In genomic region chr9:114560771-114561670, GRCm38 (mm10) we compare ENCODE assay signal across 9 mouse cellular contexts. TPM values are rescaled to one million over a fixed set of nuclear protein-coding genes. Genes with fewer than 3 reads are reported as not detected.
A peak's percentile ranks its signal among the peaks of the same experiment; 100 is the strongest.
DNase-seq lines count a peak whose midpoint lies in the region; ATAC-seq and TF ChIP-seq lines count a peak whose summit lies in the region.
"Had no signal": no experiment of that assay in that cellular context is flagged by ENCODE, and none has a peak within 500 bp of the region (broad histone marks: within the 10 kb centered on the region; RNA-seq: fewer than 3 reads in every experiment).

No protein-coding gene starts in this region.

- no peak overlapping the region for H3K27ac ChIP-seq in kidney, postnatal 0 days
- H3K27ac ChIP-seq in hindbrain, embryonic 10.5 days, result peak overlapping the region; percentile 100
- H3K27ac ChIP-seq in liver, embryonic 14.5 days, result no peak overlapping the region
- no peak overlapping the region for H3K27ac ChIP-seq in stomach, embryonic 15.5 days

- peaks cover 17% of the 10 kb centered on the region; the same call in 1 of the 2 replicates for H3K4me1 ChIP-seq in kidney, postnatal 0 days (replicated peaks; ENCODE audit: insufficient read depth, low read length)
- H3K4me1 ChIP-seq in hindbrain, embryonic 10.5 days (replicated peaks), result peaks cover 68% of the 10 kb centered on the region
- no peaks in the 10 kb centered on the region; a peak in 1 of 4 replicates for H3K4me1 ChIP-seq in liver, embryonic 14.5 days (replicated peaks; ENCODE audit: control insufficient read depth in 2 of 2, insufficient read depth in 2 of 2, low read length in 1 of 2)
- peaks cover 11% of the 10 kb centered on the region for H3K4me1 ChIP-seq in stomach, embryonic 15.5 days

- DNase-seq in kidney, postnatal 0 days (ENCODE audit: low spot score), result no peak
- DNase-seq in kidney, postnatal 36 days, result no peak
- DNase-seq in hindbrain, embryonic 10.5 days (ENCODE audit: low spot score), result no peak
- DNase-seq in liver, embryonic 14.5 days (ENCODE audit: low read depth in 3 of 3, low spot score in 3 of 3), result no peak
- DNase-seq in ovary, adult 18-20 months (ENCODE audit: low spot score), result no peak
- DNase-seq in cerebellum, adult 11-12 months, result no peak
- DNase-seq: layer of hippocampus, adult 9-11 months; thymus, adult 2 months had no signal

- 5% methylated on average over 36 of the region's 36 CpGs for whole genome bisulfite sequencing in kidney, postnatal 0 days
- under 1% methylated on average over 36 of the region's 36 CpGs for WGBS in hindbrain, embryonic 10.5 days
- 3% methylated on average over 36 of the region's 36 CpGs for WGBS in liver, embryonic 14.5 days (ENCODE audit: insufficient replicate concordance)
- WGBS in stomach, embryonic 15.5 days, result 6% methylated on average over 36 of the region's 36 CpGs

- ATAC-seq in kidney, postnatal 0 days (replicated peaks; ENCODE audit: low FRiP score, low read depth), result no peak
- no peak for ATAC-seq in liver, embryonic 14.5 days (ENCODE audit: insufficient read depth)
- no peak for ATAC-seq in stomach, embryonic 15.5 days (ENCODE audit: insufficient read depth, low FRiP score, low read depth)

- H3K4me3 ChIP-seq in kidney, postnatal 0 days (replicated peaks; ENCODE audit: low read depth, low read length), result peak overlapping the region; percentile 56
- peak overlapping the region; percentile 95 for H3K4me3 ChIP-seq in hindbrain, embryonic 10.5 days
- H3K4me3 ChIP-seq in liver, embryonic 14.5 days (ENCODE audit: insufficient read depth in 1 of 2, low read depth in 2 of 2, low read length in 2 of 2), result peak overlapping the region; percentile 55 to 58
- H3K4me3 ChIP-seq in stomach, embryonic 15.5 days (replicated peaks), result peak overlapping the region; percentile 57

- H3K36me3 ChIP-seq in kidney, postnatal 0 days (ENCODE audit: insufficient read depth, low read length), result no peaks in the 10 kb centered on the region
- 0 out of 2 replicates have a peak, but pooled peaks cover 3% of the 10 kb centered on the region for H3K36me3 ChIP-seq in hindbrain, embryonic 10.5 days
- H3K36me3 ChIP-seq in liver, embryonic 14.5 days (replicated peaks; ENCODE audit: control insufficient read depth, insufficient read depth, low read depth), result no peaks in the 10 kb centered on the region
- no peaks in the 10 kb centered on the region for H3K36me3 ChIP-seq in stomach, embryonic 15.5 days

- H3K9ac ChIP-seq in kidney, postnatal 0 days (ENCODE audit: low read depth, low read length), result no peak overlapping the region
- H3K9ac ChIP-seq in liver, embryonic 14.5 days (replicated peaks), result no peak overlapping the region
- H3K9ac ChIP-seq in stomach, embryonic 15.5 days, result 0 out of 2 replicates have a peak overlapping the region, but pooled peaks have one; percentile 3

- no peak for TF ChIP-seq EP300 in liver, embryonic 14.5 days (IDR thresholded peaks at IDR 0.05; ENCODE audit: low read depth)

- peaks cover 39% of the 10 kb centered on the region for H3K27me3 ChIP-seq in kidney, postnatal 0 days (ENCODE audit: insufficient read depth, low read length)
- no peaks in the 10 kb centered on the region for H3K27me3 ChIP-seq in hindbrain, embryonic 10.5 days (ENCODE audit: insufficient read depth, poor library complexity, severe bottlenecking)
- H3K27me3 ChIP-seq in liver, embryonic 14.5 days (ENCODE audit: control insufficient read depth, insufficient read depth, low read length), result peaks cover 73% of the 10 kb centered on the region
- H3K27me3 ChIP-seq in stomach, embryonic 15.5 days (replicated peaks), result peaks cover 38% of the 10 kb centered on the region

- H3K9me3 ChIP-seq in kidney, postnatal 0 days (replicated peaks; ENCODE audit: low read length), result no peaks in the 10 kb centered on the region
- no peaks in the 10 kb centered on the region for H3K9me3 ChIP-seq in hindbrain, embryonic 10.5 days
- H3K9me3 ChIP-seq in liver, embryonic 14.5 days (ENCODE audit: control insufficient read depth, low read length), result no peaks in the 10 kb centered on the region
- H3K9me3 ChIP-seq in stomach, embryonic 15.5 days, result no peaks in the 10 kb centered on the region

- peak overlapping the region; percentile 99 for H3K4me2 ChIP-seq in kidney, postnatal 0 days (ENCODE audit: low read length)
- H3K4me2 ChIP-seq in liver, embryonic 14.5 days (ENCODE audit: low read depth), result peak overlapping the region; percentile 45
- H3K4me2 ChIP-seq in stomach, embryonic 15.5 days, result peak overlapping the region; percentile 87

- no peak for TF ChIP-seq CTCF in kidney, postnatal 0 days (IDR thresholded peaks at IDR 0.05; ENCODE audit: low read depth)
- TF ChIP-seq CTCF in liver, embryonic 14.5 days (IDR thresholded peaks at IDR 0.05; ENCODE audit: low read depth), result no peak

RNA-seq across cellular contexts. Expression of gene Trim71, which starts 3.1 kb away (rescaled TPM):
- polyA plus RNA-seq in kidney, postnatal 0 days (2015; fragmentation: Nextera tagmentation; extraction: Ambion mirVana), result 0.43 and 0.46 TPM in 2 replicates
- 3.8 and 8.3 TPM in 2 replicates for polyA plus RNA-seq in hindbrain, embryonic 10.5 days (2016; fragmentation: Nextera tagmentation; extraction: Ambion mirVana)
- 0.61 and 0.74 TPM in 2 replicates for polyA plus RNA-seq in liver, embryonic 14.5 days (2012; rRNA removed)
- polyA plus RNA-seq in liver, embryonic 14.5 days (2014; fragmentation: Nextera tagmentation; extraction: Ambion mirVana), result 0.62 and 0.82 TPM in 2 replicates
- 2.0 and 2.2 TPM in 2 replicates for polyA plus RNA-seq in stomach, embryonic 15.5 days (2015; fragmentation: Nextera tagmentation; extraction: Ambion mirVana)
- polyA plus RNA-seq: thymus, adult 2 months had no signal

RNA-seq across cellular contexts. Expression of gene C130032M10Rik, which starts 45.5 kb away (rescaled TPM):
- polyA plus RNA-seq in kidney, postnatal 0 days (2015; fragmentation: Nextera tagmentation; extraction: Ambion mirVana), result 0.16 TPM in 1 of 2 replicates, not detected in the other
- polyA plus RNA-seq in hindbrain, embryonic 10.5 days (2016; fragmentation: Nextera tagmentation; extraction: Ambion mirVana), result 0.38 and 1.9 TPM in 2 replicates
- polyA plus RNA-seq in liver, embryonic 14.5 days (2012; rRNA removed), result not detected in 2 replicates
- not detected in 2 replicates for polyA plus RNA-seq in liver, embryonic 14.5 days (2014; fragmentation: Nextera tagmentation; extraction: Ambion mirVana)
- polyA plus RNA-seq in stomach, embryonic 15.5 days (2015; fragmentation: Nextera tagmentation; extraction: Ambion mirVana), result 0.19 and 0.64 TPM in 2 replicates
- polyA plus RNA-seq: thymus, adult 2 months had no signal

RNA-seq across cellular contexts. Expression of gene Ccr4, which starts 56.3 kb away (rescaled TPM):
- polyA plus RNA-seq in kidney, postnatal 0 days (2015; fragmentation: Nextera tagmentation; extraction: Ambion mirVana), result 0.19 and 0.84 TPM in 2 replicates
- polyA plus RNA-seq in hindbrain, embryonic 10.5 days (2016; fragmentation: Nextera tagmentation; extraction: Ambion mirVana), result 0.07 TPM in 1 of 2 replicates, not detected in the other
- not detected in 2 replicates for polyA plus RNA-seq in liver, embryonic 14.5 days (2012; rRNA removed)
- polyA plus RNA-seq in liver, embryonic 14.5 days (2014; fragmentation: Nextera tagmentation; extraction: Ambion mirVana), result not detected in 2 replicates
- 0.04 TPM in 1 of 2 replicates, not detected in the other for polyA plus RNA-seq in stomach, embryonic 15.5 days (2015; fragmentation: Nextera tagmentation; extraction: Ambion mirVana)

Comparison
In these comparisons a context has a peak if more than half of its experiments do, and no peak if none do; other contexts are left out.
1. H3K4me2 ChIP-seq: peak in every context shown above with its lines; median percentile 99 in kidney, postnatal 0 days; 87 in stomach, embryonic 15.5 days; 45 in liver, embryonic 14.5 days.